Mouse (Mus musculus) effector memory CD4-positive, alpha-beta T cell, adult 7 months (primary cell): Measurements from ENCODE around the gene Dus2. TPM values are rescaled to one million over a fixed set of nuclear protein-coding genes. Genes with fewer than 3 reads are reported as not detected.

Experiments
- polyA plus RNA-seq: library from polyadenylated mRNA; unstranded; fragments of 100-300 nt; shearing (Covaris generic); gene quantifications from one replicate; pipeline ENCODE4 v1.2.1, GENCODE M21; 2017

Gene Dus2
- polyA plus RNA-seq, result 40.4 TPM

DNA sequence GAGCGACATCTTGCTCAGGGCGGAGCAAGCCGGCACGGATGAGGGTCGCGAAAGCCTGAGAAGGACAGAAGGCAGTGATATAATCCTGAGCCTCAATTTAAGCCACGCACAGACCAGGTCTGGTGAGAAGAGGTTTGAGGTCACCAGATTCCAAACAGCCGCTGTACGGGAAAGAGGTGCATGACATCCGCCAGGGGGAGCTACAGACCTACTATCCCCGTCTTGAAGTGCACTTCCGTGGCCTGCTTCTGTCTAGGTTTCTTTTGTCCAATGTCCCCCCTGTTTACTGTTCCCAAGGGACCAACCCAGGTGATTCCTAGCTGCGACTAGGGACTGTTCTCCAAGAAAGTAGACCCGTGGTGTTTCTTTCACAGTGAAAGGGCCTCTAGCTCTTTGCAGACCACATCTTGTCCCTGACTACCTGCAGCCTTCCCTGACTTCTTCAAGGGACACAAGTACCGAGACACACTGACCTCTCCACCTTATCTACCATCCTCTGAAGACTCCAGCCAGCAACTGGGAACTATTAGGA lies at the start of gene Dus2:
TSS of gene Dus2 (plus strand) at position 482 of the 532 bp plus-strand sequence.

DNA sequence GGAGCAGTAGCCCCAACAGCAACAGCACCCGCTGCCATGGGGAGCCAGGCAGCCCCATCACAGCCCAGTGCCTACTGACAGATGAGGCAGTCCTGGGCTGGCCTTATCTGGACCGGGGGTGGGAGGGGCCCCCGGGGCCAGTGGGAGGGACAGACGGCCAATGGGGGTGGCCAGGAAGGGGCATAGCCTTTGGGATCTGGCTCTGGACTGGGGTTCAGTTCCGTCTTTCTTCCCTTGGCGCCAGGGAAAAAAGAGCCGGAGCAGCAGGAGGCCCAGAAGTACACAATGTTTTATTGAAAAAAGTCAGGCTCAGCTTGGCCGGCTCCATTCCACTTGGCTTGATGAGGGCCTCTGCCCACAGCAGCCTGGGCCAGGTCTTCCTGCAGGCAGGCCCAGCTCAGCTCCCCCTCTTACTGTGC lies 47.8 kb upstream of the Dus2 start, which contains the start of gene Lcat:
TSS of gene Lcat (minus strand) at position 62 of the 419 bp plus-strand sequence.

DNA sequence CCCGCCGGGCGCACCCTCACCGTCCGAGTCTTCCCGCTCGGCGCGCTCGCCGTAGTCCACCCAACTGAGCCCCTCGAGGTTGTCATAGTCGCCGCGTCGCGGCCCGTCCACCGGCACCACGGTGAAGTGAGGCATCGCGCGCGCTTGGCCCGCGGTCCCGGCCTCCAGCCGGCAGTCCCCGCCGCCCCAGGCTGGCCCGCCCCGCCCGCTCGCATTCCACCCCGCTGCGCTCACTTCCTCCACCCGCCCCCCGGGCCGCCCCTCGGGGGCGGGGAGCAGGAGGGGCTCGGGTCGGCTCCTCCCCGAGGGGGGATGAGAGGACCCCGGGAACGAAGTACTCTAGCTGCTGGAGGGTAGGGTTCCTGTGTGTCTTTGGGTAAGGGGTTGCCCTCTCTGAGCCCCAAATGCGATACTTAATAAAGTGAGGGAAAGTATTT lies 25.2 kb upstream of the Dus2 start, which contains the start of gene Slc12a4:
TSS of gene Slc12a4 (minus strand) at position 193 of the 437 bp plus-strand sequence.

DNA sequence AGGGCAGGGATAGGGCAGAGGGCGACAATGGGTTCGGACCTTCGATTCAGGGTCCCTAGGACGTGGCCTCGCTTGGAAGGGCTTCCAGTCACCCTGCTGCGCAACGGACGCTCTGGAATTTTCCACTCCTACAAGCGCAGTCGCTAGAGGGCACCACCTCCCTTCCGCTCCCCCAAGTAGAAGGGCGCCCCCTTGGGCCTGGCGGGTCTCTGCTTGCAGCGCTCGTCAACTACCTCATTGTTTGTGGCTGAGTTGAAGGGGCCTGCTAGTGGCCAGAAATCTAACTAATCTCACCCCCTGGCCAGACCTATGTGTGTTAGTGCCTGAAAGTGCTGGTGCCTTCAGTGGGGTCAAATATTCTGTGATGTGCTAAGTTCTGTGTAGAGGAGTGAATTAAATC lies 11.8 kb upstream of the Dus2 start, which contains the start of gene Dpep3:
TSS of gene Dpep3 (minus strand) at position 105 of the 400 bp plus-strand sequence.

GRCm38 (mm10) chr8:106005875-106006274 lies 14.7 kb downstream of the Dus2 start, which contains the start of gene Dpep2nb:
Gene Dpep2nb (minus strand): TSS chr8:106005975.

GRCm38 (mm10) chr8:106011643-106011986 lies 20.5 kb downstream of the Dus2 start, which contains the start of gene Ddx28:
Gene Ddx28 (minus strand): TSS chr8:106011882.

DNA sequence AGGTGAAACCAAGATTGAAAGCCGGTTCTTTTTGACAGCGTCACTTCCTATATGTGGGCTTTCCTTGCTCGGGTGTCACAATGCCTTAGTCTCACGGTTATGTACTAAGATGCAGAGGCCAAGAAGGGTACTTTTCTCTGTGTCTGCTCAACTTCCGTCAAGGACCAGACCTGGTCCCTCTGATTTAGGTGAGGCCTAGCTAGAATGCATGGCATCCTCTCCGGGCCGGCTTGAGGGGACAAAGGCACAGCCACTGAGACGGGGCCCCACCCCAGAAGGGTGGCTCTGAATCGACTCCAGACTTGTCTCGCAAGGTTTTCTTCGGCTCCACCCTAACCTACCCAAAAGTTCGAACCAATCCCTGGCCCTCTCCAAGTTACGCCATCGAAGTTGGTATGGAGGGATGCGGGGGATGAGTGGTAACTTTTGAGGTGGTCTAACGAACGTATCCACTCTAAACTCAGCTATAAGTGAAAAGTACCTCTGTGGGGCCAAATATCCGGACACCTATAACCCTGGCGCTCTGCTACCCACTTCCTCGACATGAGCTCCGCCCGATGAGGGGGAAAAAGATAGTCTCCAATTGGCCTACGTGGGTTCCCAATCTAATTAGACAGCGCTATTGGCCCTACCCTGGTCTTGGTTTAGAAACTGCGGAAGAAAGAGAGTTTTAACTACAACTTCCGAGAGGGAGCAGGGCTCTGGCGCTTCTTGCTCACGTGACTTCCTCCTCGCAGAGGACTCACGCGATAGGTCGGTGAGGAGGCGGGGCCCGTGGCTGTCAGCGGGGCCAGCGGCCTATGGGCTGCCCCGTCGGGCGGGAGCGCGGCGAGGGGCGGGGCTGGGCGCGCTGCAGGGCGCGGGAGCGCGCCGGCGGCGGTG lies 67.8 kb downstream of the Dus2 start, which contains the start of gene Nfatc3:
TSS of gene Nfatc3 (plus strand) at position 110 of the 882 bp plus-strand sequence.

Other genes with a start within 250 kb of the Dus2 start
- 7.1 TPM for gene Gfod2, start 232.7 kb upstream of the Dus2 start, polyA plus RNA-seq
- gene Ranbp10, start 164.0 kb upstream of the Dus2 start, polyA plus RNA-seq, result 63.2 TPM
- not detected for gene Tsnaxip1, start 163.6 kb upstream of the Dus2 start, polyA plus RNA-seq
- gene Cenpt, start 138.1 kb upstream of the Dus2 start, polyA plus RNA-seq, result 18.8 TPM
- 15.4 TPM for gene Thap11, start 136.2 kb upstream of the Dus2 start, polyA plus RNA-seq
- 11.2 TPM for gene Nutf2, start 130.8 kb upstream of the Dus2 start, polyA plus RNA-seq
- 77.2 TPM for gene Edc4, start 110.5 kb upstream of the Dus2 start, polyA plus RNA-seq
- 1.1 TPM for gene Nrn1l, start 97.8 kb upstream of the Dus2 start, polyA plus RNA-seq
- 18.5 TPM for gene Pskh1, start 90.9 kb upstream of the Dus2 start, polyA plus RNA-seq
- gene Ctrl, start 57.5 kb upstream of the Dus2 start, polyA plus RNA-seq, result 0.59 TPM
- 256 TPM for gene Psmb10, start 52.9 kb upstream of the Dus2 start, polyA plus RNA-seq
- gene Lcat, start 48.0 kb upstream of the Dus2 start, polyA plus RNA-seq, result not detected
- gene Slc12a4, start 25.2 kb upstream of the Dus2 start, polyA plus RNA-seq, result 13.7 TPM
- gene Dpep3, start 11.9 kb upstream of the Dus2 start, polyA plus RNA-seq, result 0.22 TPM
- gene Dpep2nb, start 14.6 kb downstream of the Dus2 start, polyA plus RNA-seq, result 0.74 TPM
- gene Ddx28, start 20.5 kb downstream of the Dus2 start, polyA plus RNA-seq, result 7.5 TPM
- gene Nfatc3, start 67.5 kb downstream of the Dus2 start, polyA plus RNA-seq, result 187 TPM
- 1.1 TPM for gene Esrp2, start 145.6 kb downstream of the Dus2 start, polyA plus RNA-seq
- gene Pla2g15, start 159.1 kb downstream of the Dus2 start, polyA plus RNA-seq, result 4.3 TPM
- gene Slc7a6, start 177.5 kb downstream of the Dus2 start, polyA plus RNA-seq, result 30.3 TPM
- 70.7 TPM for gene Slc7a6os, start 219.6 kb downstream of the Dus2 start, polyA plus RNA-seq
- 30.2 TPM for gene Prmt7, start 219.6 kb downstream of the Dus2 start, polyA plus RNA-seq